Comparison of ENCODE assay signal across 8 mouse cellular contexts in the genomic region with DNA sequence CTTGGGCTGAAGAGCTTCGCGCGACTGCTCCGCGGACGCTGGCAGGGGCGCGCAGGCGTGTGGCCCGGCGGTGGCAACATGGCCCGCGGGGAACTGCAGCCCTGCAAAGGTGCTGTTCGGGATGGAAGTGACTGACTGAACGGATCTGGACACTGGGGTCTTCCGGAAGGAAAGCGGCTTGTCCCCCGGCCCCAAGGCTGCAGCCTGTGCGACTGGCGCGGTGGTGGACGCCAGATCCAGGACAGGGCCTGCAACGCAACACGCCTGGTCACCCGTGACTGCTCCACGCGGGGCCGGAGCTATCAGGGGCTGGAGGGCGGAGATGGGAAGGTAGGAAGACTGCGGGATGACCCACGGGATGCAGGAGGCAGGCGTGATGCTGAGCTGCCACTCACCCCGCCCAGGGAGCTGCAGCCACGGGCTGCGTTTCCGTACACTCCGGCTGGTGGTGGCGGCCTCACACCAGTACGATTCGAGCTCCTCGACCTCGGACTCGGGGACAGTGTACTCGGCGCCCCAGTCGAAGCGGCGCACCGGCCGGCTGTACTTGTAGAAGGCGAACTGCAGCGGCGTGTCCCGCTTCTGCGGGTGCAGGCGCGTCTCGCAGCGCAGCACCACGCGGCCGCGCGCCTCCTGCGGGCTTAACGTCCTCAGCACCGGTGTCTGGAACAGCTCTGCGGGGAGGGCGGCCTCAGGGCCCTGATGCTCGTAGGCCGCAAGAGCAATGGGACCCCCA. TPM values are rescaled to one million over a fixed set of nuclear protein-coding genes. Genes with fewer than 3 reads are reported as not detected.
DNase-seq lines count a peak whose midpoint lies in the region; ATAC-seq lines count a peak whose summit lies in the region.

No protein-coding gene starts in this region.

- intact Hi-C loops in gastrocnemius, postnatal 36 days (cut with DNase I) = no loop called here

- peak; percentile 86 for ATAC-seq in frontal cortex, adult (ENCODE audit: low TSS enrichment)
- ATAC-seq in megakaryocyte, adult 5-6 weeks (ENCODE audit: poor library complexity, severe bottlenecking) = peak; percentile 77

- DNase-seq in urinary bladder, postnatal 4 days (ENCODE audit: low spot score in 2 of 2) = peak; percentile 25 to 60
- DNase-seq in urinary bladder, postnatal 10 days (ENCODE audit: low spot score) = no peak
- DNase-seq in cerebellum, adult 9-10 months = peak; percentile 60
- DNase-seq in kidney, postnatal 14 days = peak; percentile 41
- DNase-seq in right cerebral cortex, postnatal 14 days = peak; percentile 42
- DNase-seq in gastrocnemius, postnatal 36 days = no peak

RNA-seq across cellular contexts. Expression of a gene that starts 5.1 kb away (rescaled TPM):
- not detected in 2 replicates for total RNA-seq in megakaryocyte, adult 5-6 weeks (2015)
- not detected in 2 replicates for total RNA-seq in megakaryocyte, adult 5-6 weeks (2017)
- total RNA-seq in gastrocnemius, postnatal 36 days (2021) = not detected

RNA-seq across cellular contexts. Expression of a gene that starts 19.8 kb away (rescaled TPM):
- total RNA-seq in megakaryocyte, adult 5-6 weeks (2015) = 1.3 and 3.2 TPM in 2 replicates
- 0.40 and 2.7 TPM in 2 replicates for total RNA-seq in megakaryocyte, adult 5-6 weeks (2017)
- total RNA-seq in gastrocnemius, postnatal 36 days (2021) = under 1 TPM in 1 of 2 experiments, not detected in 1; 0.20 TPM

RNA-seq across cellular contexts. Expression of a gene that starts 22.3 kb away (rescaled TPM):
- 7.5 and 10.3 TPM in 2 replicates for total RNA-seq in megakaryocyte, adult 5-6 weeks (2015)
- total RNA-seq in megakaryocyte, adult 5-6 weeks (2017) = 5.2 and 5.4 TPM in 2 replicates
- 1 to 10 TPM; 3.6 to 4.1 TPM for total RNA-seq in gastrocnemius, postnatal 36 days (2021)

RNA-seq across cellular contexts. Expression of a gene that starts 22.8 kb away (rescaled TPM):
- total RNA-seq in megakaryocyte, adult 5-6 weeks (2015) = 1.2 TPM in 1 of 2 replicates, not detected in the other
- not detected in 2 replicates for total RNA-seq in megakaryocyte, adult 5-6 weeks (2017)
- under 1 TPM in 1 of 2 experiments, not detected in 1; 0.54 TPM for total RNA-seq in gastrocnemius, postnatal 36 days (2021)

RNA-seq across cellular contexts. Expression of a gene that starts 40.1 kb away (rescaled TPM):
- 35.9 and 38.4 TPM in 2 replicates for total RNA-seq in megakaryocyte, adult 5-6 weeks (2015)
- total RNA-seq in megakaryocyte, adult 5-6 weeks (2017) = 35.1 and 39.4 TPM in 2 replicates
- total RNA-seq in gastrocnemius, postnatal 36 days (2021) = 10 to 100 TPM; 16.3 to 18.2 TPM

Comparison
In these comparisons a context has a peak if more than half of its experiments do, and no peak if none do; other contexts are left out.
1. DNase-seq: peak in urinary bladder, postnatal 4 days (2 of 2), cerebellum, adult 9-10 months (single experiment), kidney, postnatal 14 days (single experiment) and right cerebral cortex, postnatal 14 days (single experiment); none in urinary bladder, postnatal 10 days (single experiment) and gastrocnemius, postnatal 36 days (0 of 2).